Mouse (Mus musculus) adrenal gland, adult (tissue): ENCODE data around the gene Itpripl2.

Source experiments
- DNase-seq, 2 experiments: peaks; one replicate each; pipeline ENCODE4 v3.0.0; 2022 to 2023; ENCODE audit warnings: low spot score in 1 of 2; ENCODE audit not compliant: inconsistent age in 2 of 2

Itpripl2 gene

DNA sequence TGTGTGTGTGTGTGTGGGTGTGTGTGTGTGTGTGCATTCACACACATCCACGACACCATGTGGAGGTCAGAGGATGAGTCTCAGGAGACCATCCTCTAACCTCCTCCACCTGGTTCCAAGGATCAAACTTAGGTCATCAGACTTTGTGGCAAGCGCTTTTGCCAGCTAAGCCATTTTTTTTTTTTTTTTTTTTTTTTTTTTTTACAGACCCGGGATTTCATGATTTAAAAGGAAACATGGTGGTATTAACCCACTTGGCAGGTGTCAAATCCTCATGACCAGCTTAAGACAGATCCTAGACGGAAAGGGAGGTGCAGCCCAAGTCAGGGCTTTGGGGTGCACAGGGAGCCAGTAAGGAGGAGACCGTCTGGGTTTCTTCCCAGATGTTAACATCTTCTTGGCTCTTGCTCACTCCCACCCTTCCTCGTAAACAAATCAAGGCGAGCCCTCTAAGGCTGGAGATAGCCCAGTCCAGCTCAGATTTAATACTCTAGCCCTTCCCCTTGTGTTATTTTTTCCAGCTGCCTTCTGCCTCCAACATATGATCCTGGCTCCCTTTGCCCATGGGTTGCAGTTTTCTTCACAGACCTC is 47.8 kb downstream of the Itpripl2 start:
- DNase-seq, result no peak

DNA sequence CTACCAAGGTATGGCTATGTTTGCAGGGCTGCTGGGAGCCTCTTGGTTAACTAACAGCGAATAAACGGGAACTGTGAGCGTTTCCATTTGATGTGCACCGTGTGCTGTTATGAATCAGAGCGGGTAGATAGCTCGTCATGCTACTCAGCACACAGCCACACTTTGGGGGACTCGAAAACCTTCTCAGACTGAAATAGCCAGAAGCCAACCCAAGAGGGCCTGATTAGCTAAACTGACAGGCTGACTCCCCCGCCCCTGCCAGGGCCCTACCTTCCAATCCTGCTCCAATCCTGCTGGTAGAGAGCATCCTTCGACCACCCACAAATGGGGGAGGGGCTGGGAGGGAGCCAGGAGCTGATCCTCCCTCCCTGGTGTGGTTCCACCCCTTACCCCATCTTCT is 48.4 kb downstream of the Itpripl2 start:
- DNase-seq, result no peak

DNA sequence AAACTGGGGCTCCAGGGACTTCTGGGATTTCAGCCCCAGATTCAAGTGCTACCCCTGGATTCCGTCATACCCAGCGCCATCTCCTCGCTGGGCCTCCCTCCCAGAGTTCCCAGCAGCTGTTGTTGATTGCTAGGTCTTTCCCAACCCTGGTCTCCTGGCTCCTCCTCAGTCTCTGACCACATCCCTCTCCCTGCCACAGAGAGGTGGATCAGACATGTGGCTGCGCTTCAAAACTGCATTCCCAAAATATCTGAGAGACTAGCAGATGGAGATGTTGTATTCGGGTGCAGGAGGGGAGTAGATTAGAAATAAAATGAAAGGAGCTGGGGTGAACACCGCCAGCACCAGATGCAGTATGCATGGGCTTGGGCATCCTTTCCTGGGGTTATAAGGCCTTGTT is 50.2 kb downstream of the Itpripl2 start:
- no peak for DNase-seq

DNA sequence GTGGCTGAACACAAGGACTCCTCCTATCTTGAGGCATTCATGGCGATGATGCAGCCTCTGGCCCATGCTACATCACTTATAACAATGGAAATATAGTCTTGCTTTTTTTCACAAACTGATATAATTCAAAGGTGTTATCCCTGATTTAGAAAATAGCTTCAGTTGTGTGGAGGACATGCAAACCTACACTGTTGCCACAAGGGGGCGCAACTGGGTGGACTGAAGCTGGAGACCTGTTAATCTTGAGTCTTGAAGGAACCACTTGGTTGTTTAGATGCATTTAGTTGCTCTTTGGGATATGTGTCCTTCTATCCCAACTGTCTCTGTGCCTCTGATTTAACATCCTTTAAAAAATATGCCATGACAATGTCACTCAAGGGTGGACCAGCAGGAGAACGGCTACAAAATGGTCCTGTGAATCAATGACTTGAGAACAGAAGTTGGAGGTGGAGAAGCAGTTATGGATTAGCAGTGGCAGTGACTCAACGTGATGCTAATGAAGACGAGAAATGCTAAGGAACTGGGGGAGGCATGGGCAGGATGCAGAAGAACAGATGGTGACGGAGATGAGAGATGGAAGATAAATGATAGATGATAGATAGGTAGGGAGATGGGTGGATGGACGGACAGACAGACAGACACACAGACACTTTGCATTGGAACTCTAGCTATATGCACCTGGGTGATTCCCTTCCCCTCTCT is 54.5 kb downstream of the Itpripl2 start:
- peak in 1 of 2 experiments; percentile 57 for DNase-seq
